Mouse (Mus musculus) heart, postnatal 0 days (tissue): ENCODE results near the gene Zc3hav1l.

Experiments used
- CTCF ChIP-seq: IDR thresholded peaks from 2 replicates; pipeline ENCODE4 v1.5.1; 2016; ENCODE audit warnings: antibody characterized with exemption, control low read depth, low read depth
- EP300 ChIP-seq: IDR thresholded peaks from 2 replicates; pipeline ENCODE4 v1.6.1; 2016; ENCODE audit warnings: antibody characterized with exemption, low read depth

DNA sequence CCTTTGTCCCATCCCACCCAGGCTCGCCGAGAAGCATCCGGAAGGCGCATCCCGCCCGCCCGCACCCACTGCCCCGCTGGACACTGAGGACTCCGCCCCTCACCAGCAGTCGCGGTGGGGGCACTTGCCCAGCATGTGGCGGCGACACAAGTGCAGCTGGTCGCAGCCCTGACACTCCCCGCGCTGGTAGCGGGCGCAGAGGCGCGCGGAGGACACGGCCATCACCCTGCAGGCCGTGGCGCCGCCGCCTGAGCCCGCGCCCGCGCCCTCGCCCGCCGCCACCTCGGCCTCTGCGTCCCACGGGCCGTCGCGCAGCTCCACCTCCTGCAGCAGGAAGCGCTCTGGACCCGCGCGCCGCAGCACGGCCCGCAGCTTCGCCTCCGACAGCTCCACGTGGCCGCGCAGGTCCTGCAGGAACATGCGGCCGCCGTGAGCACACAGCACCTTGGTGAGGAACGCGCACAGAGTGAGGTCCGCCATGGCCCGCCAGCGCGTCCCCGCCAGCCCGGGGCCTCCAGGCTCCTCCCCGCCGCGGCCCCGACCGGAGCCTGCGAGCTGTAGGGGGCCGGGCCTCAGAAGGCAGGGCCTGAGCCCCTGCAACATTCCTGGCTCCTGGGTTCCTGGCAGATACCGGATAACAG, at the start of gene Zc3hav1l:
- TF ChIP-seq CTCF: no peak
- TF ChIP-seq EP300: no peak
